Mouse (Mus musculus) lung, postnatal 0 days (tissue): Measurements from ENCODE around the gene Slc4a4.

Experiments
- CTCF ChIP-seq: IDR thresholded peaks from 2 replicates; pipeline ENCODE4 v1.5.1; 2016; ENCODE audit warnings: antibody characterized with exemption, mild to moderate bottlenecking
- EP300 ChIP-seq: IDR thresholded peaks from 2 replicates; pipeline ENCODE4 v1.6.1; 2016; ENCODE audit warnings: antibody characterized with exemption, mild to moderate bottlenecking, control low read depth

DNA sequence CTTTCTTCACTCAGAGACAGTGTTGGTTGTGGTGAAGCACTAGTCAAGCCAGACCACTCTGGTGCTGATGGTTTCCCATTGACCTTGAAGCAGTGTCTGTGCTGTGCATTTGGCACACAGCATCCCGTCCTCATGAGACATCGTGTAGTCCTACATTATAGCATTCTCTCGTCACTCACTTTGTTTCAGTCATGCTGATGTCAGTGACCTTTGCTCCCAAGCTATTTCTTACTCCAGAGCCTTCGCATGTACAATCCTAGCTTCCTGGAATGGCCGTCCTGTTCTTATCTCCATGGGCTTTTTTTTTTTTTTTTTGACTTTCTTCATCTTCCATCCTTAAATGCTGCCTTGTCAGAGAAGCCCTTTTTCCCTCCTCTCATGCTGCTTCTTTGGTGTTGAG, 71.1 kb downstream of the Slc4a4 start:
- no peak for TF ChIP-seq CTCF
- TF ChIP-seq EP300, result no peak
